Mouse (Mus musculus): ENCODE data around the gene Fastk.

Fastk gene

DNA sequence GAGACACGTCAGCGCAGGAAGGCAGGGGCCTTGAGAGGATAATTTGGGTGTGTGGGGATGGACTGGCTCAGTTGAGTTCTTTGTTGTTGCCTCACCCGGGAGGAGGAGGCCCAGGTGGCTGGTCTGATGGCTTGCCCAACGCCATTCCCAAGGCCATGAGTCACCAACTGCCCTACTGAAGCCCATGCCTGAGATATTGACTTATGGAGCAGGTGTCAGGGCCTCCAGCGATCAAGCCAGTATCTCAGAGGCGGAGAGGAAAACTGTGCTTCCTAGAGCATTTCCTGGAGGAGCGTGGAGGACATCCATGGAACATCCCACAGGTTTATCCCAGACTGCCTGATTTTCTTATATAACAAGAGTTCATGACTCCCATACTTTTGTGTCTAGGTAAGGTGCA is 52.4 kb downstream of the Fastk start:
- DNase-seq (ENCODE audit: low read depth, low spot score) = no peak

GRCm38 (mm10) chr5:24391864-24392263 is 53.2 kb downstream of the Fastk start, which contains the start of gene Atg9b:
Gene Atg9b (minus strand): TSS chr5:24392143.
- DNase-seq (ENCODE audit: low read depth, low spot score) = no peak

DNA sequence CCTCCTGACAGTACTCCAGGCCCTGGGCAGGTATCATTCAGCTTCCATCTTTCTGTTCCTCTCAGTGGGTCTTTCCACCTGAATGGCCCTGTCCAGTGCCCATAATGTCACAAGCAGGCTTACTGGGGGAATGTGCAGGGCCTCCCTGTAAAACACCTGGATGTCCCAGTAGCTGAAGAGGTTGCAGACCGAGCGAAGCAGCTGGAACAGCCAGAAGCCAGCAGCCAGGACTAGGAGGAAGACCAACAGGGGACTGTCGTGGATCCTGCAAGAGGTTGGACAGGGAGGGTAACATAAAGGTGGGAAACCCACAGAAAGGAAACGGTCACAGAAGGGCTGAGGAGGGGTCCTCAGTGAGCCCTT is 55.4 kb downstream of the Fastk start:
- DNase-seq (ENCODE audit: low read depth, low spot score) = no peak

GRCm38 (mm10) chr5:24389011-24389657 is 56.0 kb downstream of the Fastk start:
- no peak for DNase-seq (ENCODE audit: low read depth, low spot score)
